Mouse (Mus musculus): Measurements from ENCODE around the gene Cit. TPM values are rescaled to one million over a fixed set of nuclear protein-coding genes. Genes with fewer than 3 reads are reported as not detected.

The Cit gene
- total RNA-seq, 1 experiment from 2014 or later = 51.2 TPM

DNA sequence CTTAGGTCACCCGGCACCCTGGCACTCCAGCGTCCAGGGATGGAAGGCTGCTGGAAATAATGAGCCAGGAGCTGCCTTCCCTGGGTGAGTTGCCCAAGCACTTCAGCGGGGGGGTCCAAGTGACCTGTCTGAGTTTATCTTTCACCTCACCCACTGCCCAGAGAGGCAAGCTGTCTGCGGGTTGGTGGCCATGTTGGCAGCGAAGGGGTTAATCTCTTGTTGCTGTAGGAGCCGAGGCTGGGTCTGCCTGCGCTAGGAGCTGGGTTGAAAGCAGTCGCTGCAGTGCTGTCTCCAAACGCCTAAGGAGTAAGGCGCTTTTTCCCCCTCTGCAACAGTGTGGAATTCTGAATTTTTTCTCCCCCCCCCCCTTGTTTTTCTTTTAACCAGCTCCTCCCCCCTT lies 63.2 kb downstream of the Cit start:
- no peak for ATAC-seq (replicated peaks; ENCODE audit: low read depth, poor library complexity, severe bottlenecking)

DNA sequence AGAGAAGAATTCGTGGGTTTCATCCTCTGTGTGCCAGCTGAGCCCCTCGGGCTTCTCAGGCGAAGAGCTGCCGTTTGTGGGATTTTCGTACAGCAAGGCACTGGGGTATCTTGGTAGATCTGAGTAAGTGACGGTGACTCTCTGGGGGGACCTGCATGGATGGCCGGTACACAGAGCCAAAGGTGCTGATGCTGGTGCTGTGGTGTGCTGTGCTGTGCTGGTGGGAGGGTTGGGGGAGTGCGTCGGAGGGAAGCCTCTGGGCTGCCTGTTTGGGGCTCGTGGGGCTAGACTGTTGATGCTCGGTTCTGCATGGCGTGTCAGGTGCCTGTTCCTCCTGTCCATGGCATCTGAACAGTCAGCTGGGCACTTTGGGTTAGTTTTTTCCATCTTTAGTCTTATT lies 63.6 kb downstream of the Cit start:
- no peak for ATAC-seq (replicated peaks; ENCODE audit: low read depth, poor library complexity, severe bottlenecking)

DNA sequence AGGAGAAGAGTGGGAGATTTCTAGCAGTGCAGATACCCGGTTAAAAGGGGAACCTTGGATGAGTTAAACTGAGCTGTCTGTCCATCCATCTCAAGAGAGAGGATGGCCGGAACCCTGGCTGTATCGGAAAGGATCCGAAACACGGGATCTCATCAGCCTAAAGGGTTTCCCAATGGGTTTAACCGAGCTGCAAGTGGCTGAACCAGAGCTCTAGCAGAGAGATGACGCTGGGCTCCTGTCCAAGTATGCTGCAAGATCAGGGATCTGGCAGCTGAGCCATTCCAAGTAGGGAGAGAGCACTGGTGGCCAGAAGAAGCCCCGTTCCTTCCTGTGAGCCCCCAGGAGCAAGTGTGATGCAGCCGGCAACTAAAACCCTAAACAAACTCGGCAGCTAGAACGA lies 64.0 kb downstream of the Cit start:
- no peak for ATAC-seq (replicated peaks; ENCODE audit: low read depth, poor library complexity, severe bottlenecking)

DNA sequence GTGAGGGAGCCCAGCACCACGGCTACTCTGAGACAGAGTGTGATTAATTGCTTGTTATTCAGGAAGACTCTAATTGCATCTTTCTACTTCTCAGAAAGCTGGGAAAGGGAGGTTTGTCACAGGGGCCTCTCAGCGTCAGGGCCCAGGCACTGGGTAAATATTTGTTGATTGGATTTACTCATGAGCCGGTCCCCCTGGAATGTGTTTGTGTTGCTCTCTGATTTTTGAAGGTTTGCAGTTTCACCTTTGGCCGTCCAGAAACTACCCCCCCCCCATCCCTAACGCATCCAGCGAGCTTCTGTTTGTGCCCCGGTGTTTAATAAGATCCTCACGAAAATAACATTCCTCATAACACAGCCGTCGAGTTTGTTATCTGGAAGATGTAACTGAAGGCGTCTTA lies 65.4 kb downstream of the Cit start:
- ATAC-seq (replicated peaks; ENCODE audit: low read depth, poor library complexity, severe bottlenecking) = no peak

DNA sequence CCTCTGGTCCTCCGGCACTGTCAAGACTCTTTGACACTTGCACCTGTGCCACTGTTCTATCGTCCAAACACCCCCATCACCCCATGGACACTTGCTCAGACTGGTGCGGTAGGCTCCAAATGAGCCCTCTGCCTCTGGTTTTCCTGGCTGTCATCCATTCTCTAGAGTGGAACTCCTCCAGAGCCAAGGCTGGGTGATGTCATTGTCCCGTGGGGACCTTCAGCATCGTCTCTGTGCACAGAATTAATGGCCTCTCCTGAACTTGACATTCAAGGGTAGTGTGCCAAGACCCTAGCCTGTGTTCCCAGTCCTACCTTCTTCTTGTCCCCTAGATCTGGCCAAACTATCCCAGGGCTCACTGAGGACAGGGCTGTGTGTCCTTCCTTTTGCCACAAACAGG lies 70.4 kb downstream of the Cit start:
- no peak for ATAC-seq (replicated peaks; ENCODE audit: low read depth, poor library complexity, severe bottlenecking)

DNA sequence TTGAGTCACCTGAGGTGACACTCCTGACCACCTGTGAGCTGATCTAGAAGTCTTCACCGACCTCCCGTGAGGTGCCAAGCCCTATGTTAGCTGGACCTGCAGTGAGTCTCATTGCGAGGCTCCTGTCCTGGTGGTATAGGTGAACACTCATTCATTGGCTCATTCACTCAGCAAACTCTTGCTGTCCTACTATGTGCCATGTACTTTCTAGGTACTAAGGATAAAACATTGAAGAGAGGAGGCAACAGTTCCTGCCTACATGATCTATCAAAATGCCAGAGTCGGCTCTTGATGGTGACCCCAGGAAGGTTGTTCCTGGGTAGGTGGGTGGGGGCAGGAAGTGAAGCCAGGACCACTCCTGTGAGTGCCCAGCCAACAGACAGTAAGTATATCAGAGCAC lies 72.9 kb downstream of the Cit start:
- ATAC-seq (replicated peaks; ENCODE audit: low read depth, poor library complexity, severe bottlenecking) = no peak

DNA sequence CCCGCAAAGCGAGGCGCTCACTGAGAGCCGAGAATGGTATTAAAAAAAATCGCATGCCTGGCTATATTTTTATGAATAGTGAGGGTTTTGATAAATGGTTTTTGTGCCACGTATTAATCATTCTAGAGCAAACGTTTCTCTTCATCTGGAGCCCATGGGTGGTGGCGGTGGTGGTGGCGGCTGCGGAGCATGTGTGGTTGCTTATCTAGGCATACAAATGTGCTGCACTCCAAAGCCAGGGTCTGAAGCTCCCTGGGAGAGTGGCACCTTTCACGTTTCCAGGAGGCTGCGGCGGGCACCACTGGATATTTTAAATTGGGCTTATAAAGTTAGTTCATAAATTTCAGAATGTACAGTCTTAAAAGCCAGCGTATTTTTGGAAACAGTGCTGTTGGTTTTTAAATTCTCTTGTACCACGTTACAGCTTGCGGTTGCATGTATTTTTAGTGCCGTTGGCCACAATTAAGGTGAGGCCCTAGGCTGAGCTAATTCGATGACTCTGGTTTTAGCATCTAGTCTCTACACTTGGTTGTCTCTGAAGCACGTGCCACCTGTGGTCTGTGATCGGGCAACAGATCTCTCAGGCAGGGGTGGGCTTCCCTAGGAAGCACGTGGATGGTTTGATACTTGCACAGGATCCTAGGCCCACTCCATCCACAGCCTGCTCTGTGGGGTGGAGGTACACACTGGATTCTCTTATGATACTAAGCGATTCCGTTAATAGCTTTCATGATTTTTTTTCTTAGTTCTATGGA lies 73.7 kb downstream of the Cit start:
- no peak; the same call in 1 of the 2 replicates for ATAC-seq (replicated peaks; ENCODE audit: low read depth, poor library complexity, severe bottlenecking)

DNA sequence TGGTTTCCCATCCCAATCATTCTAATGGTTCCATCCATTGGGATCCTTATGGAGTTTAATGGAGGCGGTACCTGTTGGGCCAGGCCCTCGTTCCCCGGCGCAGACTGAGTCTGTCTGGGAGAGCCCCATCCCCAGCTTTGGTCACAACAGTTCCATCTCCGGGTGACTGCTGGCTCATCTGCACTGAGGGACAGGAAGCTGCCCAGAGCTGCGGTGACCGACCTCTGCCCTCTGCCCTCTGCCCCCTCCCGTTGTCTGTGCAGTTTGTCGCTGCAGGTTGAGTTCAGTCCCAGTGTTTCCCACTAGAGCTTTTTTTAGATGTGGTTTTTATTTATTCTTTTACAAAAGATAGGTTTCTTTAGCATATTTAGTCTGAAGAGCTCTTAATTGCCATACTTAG lies 76.9 kb downstream of the Cit start:
- ATAC-seq (replicated peaks; ENCODE audit: low read depth, poor library complexity, severe bottlenecking) = no peak

DNA sequence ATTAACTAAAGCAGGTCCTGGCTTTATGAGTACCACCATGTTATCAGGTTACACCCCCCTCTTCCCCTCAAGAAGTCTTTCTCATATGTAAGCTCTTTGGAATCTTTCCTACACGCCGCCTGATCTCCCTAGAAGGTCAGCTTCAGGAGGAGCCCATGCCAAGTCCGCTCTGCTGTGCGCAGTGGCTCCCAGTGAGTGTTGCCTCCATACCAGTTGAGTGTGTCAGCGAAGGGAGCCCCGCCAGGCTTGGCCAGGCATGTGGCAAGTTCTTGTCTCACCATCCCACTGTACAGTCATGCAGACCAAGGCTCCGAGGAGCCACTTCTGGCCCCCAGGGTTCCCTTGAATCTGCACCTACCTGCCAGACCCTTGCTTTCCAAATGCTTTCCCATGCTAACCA lies 79.9 kb downstream of the Cit start:
- ATAC-seq (replicated peaks; ENCODE audit: low read depth, poor library complexity, severe bottlenecking) = no peak

DNA sequence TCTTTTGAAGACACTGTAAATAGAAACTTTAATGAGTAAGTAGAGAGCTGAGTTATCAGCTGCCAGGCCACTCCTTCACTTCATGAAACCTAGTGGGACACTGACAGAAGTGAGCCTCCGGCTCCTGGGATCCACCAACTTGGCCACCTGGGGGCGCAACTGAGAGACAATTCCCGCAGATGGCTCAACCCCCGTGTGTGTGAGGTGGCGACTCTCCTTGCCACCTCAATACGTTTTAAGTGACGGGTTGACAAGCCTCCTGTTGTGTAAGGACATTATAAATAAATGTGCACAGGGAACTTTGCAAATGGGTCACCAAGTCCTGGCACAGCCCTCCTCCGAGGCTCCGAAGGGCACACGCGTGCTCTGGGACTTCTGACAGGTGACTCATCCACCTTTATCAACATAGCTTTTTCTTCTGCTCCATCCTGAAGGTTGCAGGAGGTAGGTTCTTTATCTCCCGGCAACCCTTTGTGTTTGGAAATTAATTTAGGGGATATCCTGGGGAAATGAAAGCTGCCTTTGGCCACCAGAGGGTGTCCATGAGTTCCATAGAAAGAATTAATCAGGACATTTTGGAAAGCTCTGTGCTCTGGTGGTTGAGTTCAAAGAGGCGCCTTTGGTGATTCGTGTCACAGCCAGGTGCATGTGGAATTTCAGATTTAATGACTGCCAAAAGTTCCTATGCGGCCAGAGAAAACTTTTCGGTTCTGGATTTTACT lies 83.9 kb downstream of the Cit start:
- ATAC-seq (replicated peaks; ENCODE audit: low read depth, poor library complexity, severe bottlenecking) = no peak

DNA sequence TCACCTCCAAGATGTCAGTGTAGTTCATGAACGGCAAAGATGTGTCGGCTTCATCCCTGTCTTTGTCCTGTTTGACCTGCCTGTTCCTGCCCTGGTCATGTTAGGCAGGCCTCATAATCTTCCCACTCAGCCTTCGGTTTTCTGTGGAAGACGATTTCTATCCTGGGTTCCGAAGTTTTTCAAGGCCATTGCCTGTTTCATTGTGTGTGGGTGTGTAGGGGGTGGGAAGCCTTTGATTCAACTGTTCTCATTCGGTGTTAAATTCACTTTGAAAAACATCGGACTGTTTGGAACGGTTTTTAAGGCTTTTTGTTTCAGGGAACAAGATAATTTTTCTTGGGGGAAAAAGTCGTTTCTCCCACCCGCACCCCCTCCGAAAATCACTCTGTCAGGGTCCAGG lies 87.2 kb downstream of the Cit start:
- no peak for ATAC-seq (replicated peaks; ENCODE audit: low read depth, poor library complexity, severe bottlenecking)

DNA sequence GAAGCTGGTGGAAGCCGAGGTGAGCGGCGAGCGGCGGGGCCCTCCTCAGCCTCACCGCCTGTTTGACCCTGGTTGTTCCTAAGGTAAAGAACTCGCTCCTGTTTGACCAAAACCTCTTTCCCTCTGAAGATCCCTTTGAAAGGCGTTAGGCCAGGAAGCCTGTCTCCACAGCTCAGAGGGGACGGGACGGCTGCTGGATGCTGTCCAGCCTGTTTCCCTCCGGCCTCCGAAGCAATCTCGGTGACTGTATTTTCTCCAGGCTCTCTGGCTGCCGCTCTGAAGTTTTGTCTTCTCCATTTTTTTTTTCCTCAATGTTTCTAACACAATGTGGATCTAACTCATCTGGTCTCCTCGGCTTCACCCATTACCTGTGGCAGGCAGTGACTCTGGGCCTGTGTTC lies 91.8 kb downstream of the Cit start:
- ATAC-seq (replicated peaks; ENCODE audit: low read depth, poor library complexity, severe bottlenecking) = no peak

DNA sequence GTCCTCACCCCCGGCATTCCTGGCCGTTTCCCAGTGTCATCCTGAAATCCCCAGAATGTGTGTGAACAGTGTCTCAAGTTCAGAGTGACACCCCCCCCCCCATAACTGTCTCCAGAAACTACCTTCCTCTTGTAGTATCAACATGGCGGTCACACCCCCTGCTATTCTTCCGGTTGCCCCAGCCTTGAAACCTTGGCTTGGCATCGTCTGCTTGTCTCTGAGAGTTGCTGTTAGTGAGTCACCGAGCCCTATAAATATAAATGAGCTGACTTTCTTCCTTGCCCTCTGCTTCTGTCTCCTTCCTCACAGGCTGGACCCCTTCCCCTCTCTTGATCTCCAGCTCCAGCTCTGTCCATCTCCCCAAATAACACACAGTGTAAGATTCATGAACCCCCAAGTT lies 92.5 kb downstream of the Cit start:
- no peak for ATAC-seq (replicated peaks; ENCODE audit: low read depth, poor library complexity, severe bottlenecking)

DNA sequence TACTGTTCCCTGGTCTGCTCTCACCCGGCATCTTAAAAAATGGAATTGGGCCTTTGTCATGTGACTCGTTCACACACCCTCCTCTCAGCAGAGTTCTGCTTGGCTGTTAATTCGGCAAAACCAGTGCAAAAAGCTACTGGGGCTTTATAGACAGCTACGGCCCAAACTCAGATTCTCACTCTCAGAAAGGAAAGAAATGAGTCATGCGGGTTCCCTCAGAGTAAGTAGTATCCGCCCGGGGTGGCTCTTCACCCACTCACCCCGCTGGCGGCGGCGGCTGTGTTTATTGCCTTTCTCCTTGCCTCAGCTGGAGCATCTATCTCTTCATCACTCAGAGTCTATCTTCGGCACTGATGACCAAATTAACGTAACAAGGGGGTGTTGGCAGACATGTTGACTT lies 93.9 kb downstream of the Cit start:
- ATAC-seq (replicated peaks; ENCODE audit: low read depth, poor library complexity, severe bottlenecking) = no peak

DNA sequence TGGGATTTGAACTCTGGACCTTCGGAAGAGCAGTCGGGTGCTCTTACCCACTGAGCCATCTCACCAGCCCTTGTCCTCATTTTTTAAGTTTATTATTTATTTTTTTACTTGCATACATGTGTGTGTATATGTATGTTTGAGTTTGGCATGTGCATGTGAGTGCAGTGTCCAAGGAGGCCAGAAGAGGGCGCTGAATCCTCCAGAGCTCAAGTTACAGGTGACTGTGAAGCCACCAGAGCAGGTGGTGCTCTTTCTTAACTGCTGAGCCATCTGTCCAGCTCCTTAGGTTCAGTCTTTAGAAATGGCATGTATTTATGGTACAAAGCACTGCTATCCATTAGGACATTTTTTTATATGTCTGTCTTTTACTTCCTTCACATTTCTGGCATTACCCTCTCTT lies 97.3 kb downstream of the Cit start:
- no peak for ATAC-seq (replicated peaks; ENCODE audit: low read depth, poor library complexity, severe bottlenecking)

DNA sequence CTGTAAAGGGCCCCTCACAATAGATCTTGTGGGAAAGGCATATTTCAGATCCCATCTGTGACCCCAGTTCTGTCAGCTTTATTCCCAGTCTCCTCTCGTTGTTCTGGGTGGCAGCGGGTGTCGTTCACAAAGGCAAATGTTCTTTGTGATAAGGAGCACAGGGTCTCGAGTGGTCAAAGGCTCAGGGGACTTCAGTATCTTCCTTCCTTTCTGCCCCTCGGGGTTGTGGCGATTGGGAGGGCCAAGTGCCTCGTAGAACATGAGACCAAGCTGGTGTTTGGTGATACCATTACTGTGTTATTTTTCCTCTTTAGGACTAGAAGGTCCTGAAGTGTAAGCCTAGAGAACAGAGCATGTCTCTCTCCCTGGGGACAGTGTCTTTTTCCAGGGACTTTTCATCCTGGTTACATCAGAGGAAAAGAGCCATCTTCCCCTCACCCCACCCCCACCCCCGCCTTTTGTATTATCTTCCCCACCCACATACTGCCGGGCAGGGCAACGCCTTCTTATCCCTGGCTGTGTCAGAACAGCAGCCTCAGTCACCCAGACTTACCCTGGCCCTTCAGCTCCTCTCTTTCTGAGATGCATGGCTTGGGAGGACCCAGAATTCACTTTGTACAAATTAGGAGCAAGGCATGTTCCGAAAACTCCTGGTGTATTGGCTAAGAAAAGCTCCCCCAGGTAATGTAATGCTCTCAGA lies 99.9 kb downstream of the Cit start:
- no peak for ATAC-seq (replicated peaks; ENCODE audit: low read depth, poor library complexity, severe bottlenecking)

DNA sequence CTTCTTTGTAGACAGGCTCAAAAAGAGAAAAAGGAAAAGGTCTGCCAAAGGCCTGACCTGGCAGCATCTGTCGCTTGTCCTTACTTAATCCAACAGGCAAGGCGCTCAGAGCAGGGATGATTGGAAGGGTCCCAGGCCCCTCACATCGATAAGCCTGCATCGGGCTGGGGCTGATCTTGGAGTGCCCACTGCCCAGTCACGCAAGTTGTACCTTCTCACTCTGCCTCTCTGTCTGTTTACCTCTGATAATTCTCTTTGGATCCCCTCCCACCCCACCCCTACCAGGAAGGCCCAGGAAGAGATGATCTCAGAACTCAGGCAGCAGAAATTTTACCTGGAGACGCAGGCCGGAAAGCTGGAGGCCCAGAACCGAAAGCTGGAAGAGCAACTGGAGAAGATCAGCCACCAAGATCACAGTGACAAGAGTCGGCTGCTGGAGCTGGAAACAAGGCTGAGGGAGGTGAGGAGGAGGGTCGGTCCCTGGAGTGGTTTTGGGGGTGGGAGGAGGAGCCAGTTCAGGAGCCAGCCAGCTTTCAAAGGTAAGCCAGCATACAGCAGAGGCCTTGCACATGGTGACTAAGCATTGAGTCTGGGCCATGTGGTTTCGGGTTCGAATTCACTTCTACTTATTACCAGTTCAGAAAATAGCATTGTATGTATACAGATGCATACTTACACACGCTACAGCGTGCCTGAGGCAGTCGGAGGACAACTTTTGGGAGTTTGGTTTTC lies 102.7 kb downstream of the Cit start:
- no peak for ATAC-seq (replicated peaks; ENCODE audit: low read depth, poor library complexity, severe bottlenecking)

DNA sequence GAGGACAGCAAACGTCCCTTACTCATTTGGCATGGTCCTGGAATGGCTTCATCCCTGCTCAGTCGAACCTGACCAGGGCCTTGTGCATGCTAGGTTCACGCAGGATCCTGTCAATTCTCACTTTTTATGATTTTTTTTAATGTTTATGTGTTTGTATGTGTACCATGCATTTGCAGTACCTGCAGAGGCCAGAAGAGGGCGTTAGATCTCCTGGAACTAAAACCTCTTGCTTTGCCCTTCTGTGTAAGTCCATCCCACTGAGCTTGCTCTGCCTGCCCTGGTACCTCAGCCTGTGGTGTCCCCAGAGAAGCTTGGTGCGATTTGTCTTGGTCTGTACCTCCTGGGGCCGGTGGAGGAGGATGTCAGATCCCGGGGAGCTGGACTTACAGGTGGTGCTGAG lies 105.9 kb downstream of the Cit start:
- ATAC-seq (replicated peaks; ENCODE audit: low read depth, poor library complexity, severe bottlenecking) = no peak

DNA sequence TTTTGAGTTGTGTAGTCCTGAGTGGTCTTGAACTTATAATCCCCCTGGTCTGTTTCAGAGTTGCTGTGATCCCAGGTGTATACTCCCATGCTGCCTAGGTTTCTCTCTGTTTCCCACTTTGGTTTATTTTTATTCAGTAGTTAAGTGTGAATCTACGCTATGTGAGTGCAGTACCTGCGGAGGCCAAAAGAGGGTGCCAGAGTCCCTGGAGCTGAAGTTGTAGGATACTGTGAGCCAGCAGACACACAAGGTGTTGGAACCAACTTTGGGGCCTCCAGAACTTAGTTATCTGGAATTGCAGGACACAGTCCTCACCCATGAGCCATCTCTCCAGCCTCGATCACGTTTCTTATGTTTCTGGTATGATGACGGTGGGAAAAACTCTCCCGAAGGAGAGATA lies 108.1 kb downstream of the Cit start:
- no peak for ATAC-seq (replicated peaks; ENCODE audit: low read depth, poor library complexity, severe bottlenecking)

DNA sequence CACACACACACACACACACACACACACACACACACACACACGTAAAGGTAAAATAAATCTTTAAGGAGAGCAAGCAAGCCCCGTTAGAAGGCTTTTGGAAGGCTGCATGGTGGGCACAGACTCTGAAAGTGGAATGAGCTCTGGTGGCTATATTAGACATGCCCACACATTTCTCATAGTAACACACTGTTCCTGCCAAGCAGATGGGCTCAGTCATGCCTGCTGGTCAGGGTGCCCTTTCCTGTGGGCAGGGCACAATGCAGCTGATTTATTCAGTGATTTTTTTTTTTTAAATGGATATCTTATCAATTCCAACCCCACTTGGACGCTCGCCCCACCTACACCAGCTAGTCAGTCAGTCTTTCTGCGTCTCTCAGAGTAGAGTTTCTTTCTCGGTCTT lies 109.0 kb downstream of the Cit start:
- no peak for ATAC-seq (replicated peaks; ENCODE audit: low read depth, poor library complexity, severe bottlenecking)

DNA sequence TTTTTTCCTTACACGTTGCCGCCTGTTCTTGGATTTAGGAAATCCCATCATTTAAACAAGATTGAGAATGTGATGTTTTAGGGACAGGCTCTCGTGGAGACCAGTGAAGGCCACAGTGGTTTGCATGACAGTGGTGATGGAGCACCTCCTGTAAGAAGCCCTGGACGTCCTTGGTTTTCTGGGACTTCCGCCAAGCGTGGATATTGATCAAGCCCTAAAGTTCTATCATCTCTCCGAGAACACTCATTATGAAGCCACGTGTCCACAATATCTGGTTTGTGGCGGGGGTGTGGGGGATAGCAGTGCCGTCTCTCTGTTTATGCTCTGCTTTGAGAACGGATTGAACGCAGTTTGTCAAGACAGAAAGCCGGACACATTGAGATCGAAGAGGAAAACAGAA lies 109.5 kb downstream of the Cit start:
- ATAC-seq (replicated peaks; ENCODE audit: low read depth, poor library complexity, severe bottlenecking) = no peak
